Mouse (Mus musculus): ENCODE data around the gene Sbk3. TPM values are rescaled to one million over a fixed set of nuclear protein-coding genes. Genes with fewer than 3 reads are reported as not detected.

The Sbk3 gene
- polyA plus RNA-seq, 1 experiment: not detected

DNA sequence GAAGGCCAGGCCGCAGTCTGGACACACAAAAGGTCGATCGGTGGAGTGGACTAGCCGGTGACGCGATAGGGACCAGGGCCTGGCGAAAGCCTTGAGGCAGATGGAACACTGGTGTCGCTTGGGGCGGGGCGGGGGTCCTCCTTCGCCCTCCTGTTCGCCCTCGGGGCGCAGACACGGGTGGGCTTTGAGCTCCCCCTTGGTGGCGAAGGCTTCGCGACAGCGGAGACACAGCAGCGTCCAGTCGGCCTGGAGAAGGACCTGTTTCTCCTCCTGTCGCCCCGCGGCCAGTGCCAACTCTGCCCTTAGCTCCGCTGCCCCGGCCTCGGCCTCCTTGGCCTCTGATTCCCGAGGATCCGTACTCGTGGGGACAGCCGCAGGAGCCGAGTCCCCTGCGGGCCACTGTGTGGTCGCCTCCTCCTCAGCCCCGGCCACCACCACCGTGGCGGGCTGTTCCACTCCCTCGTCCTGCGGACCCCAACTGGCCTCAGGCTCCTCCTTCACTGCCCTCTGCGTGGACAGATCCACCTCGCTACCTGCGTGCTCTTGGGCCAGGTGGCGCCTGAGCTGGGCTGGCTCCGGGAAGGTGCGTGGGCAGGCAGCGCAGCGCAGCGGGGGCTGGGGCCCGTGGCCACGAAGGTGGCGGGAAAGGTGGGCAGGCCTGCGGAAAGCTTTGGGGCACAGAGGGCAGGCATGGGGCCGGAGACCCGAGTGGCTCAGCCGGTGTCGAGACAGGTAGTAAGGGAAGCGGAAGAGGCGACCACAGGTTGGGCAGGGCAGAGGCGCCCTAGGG is 23.2 kb upstream of the Sbk3 start:
- Histone ChIP-seq H3K4me3 (ENCODE audit: insufficient read depth, low read length) (no peak overlapping the region), H3K4me1 (ENCODE audit: control insufficient read depth, insufficient read depth, low read length) (no peaks in the 10 kb centered on the region), H3K27ac (ENCODE audit: insufficient read depth, low read length) (no peak overlapping the region)
- TF ChIP-seq POLR2A (IDR thresholded peaks at IDR 0.05; ENCODE audit: low read depth, low read length) (no peak), CTCF (IDR thresholded peaks at IDR 0.05; ENCODE audit: borderline replicate concordance, insufficient read depth, low read length) (no peak)

DNA sequence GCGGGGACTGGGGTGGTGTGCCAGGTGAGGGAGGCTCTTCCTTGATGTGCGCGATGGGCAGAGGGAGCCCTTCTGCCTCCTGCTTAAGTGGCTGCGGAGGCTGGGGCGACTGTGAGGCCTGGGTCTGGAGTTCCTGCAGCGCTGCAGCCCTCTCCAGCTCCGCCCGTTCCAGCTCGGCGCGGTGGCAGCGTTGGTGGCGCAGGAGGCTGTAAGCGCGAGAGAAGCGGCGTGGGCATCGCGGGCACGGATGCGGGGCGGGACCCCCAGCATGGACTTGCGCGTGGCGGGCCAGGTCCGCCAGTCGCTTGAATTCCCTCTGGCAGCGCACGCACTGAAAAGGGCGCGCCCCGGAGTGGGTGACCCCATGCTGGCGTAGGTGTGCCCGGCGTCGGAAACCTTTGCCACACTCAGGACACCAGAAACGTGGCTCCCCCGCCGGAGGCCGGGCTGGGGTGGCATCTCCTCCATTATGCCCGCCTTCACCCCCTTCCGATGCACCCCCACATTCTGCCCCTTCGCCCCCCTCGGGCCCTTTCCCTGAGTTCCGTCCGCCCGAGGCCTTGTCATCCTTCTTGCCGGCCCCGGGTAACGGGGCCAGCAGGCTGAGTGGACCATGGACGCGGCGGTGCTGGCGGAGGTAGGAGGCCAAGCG is 22.5 kb upstream of the Sbk3 start:
- H3K4me3 ChIP-seq (ENCODE audit: insufficient read depth, low read length): no peak overlapping the region

DNA sequence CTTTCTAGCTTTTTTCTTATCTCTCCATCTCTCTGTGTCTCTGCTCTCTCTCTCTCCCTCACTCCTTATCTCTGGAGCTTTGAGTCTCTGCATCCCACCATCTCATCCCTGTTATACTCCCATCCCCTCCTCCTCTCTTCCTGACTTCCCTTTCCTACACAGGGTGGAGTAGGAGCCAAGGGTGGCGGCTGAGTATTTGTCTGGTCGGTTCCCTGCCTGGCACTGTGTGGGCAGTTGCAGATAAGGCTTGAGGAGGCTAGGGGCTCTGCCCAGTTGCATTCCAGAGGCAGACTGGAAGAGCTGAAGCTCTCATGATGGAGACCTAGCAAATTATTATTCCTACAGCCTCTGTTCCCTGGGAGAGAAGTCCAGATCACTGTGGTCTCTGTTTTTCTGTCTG is 17.3 kb upstream of the Sbk3 start:
- H3K4me1 ChIP-seq (ENCODE audit: control insufficient read depth, insufficient read depth, low read length): no peaks in the 10 kb centered on the region
- no peak for TF ChIP-seq CTCF (IDR thresholded peaks at IDR 0.05; ENCODE audit: borderline replicate concordance, insufficient read depth, low read length)
- TF ChIP-seq POLR2A (IDR thresholded peaks at IDR 0.05; ENCODE audit: low read depth, low read length): no peak
- no peak overlapping the region for H3K4me3 ChIP-seq (ENCODE audit: insufficient read depth, low read length)
- H3K27ac ChIP-seq (ENCODE audit: insufficient read depth, low read length): no peak overlapping the region

More for the DNA sequence above, 22.5 kb upstream of the Sbk3 start:
- H3K4me1 ChIP-seq (ENCODE audit: control insufficient read depth, insufficient read depth, low read length): no peaks in the 10 kb centered on the region
- no peak overlapping the region for H3K27ac ChIP-seq (ENCODE audit: insufficient read depth, low read length)
- no peak for TF ChIP-seq CTCF (IDR thresholded peaks at IDR 0.05; ENCODE audit: borderline replicate concordance, insufficient read depth, low read length)
- TF ChIP-seq POLR2A (IDR thresholded peaks at IDR 0.05; ENCODE audit: low read depth, low read length): no peak

DNA sequence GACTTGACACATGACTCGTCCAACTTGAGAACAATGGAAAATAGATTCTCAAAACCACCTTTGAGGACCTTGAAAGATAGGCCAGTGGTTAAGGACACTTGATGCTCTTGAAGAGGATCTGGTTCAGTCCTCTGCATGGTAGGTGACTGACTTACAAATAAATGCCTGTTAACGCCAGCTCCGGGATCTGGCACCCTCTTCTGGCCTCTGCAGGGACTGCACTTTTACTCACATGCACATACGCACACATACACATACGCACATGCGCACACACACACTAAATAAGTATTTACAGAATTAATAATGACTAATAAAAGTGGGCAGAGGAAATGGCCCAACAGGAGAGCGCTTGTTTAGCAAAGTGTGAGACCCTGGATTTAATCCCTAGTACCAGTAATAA is 5.9 kb upstream of the Sbk3 start:
- Histone ChIP-seq H3K4me1 (ENCODE audit: control insufficient read depth, insufficient read depth, low read length) (no peaks in the 10 kb centered on the region), H3K27ac (ENCODE audit: insufficient read depth, low read length) (no peak overlapping the region), H3K4me3 (ENCODE audit: insufficient read depth, low read length) (no peak overlapping the region)
- TF ChIP-seq CTCF (IDR thresholded peaks at IDR 0.05; ENCODE audit: borderline replicate concordance, insufficient read depth, low read length): no peak
- TF ChIP-seq POLR2A (IDR thresholded peaks at IDR 0.05; ENCODE audit: low read depth, low read length): no peak

DNA sequence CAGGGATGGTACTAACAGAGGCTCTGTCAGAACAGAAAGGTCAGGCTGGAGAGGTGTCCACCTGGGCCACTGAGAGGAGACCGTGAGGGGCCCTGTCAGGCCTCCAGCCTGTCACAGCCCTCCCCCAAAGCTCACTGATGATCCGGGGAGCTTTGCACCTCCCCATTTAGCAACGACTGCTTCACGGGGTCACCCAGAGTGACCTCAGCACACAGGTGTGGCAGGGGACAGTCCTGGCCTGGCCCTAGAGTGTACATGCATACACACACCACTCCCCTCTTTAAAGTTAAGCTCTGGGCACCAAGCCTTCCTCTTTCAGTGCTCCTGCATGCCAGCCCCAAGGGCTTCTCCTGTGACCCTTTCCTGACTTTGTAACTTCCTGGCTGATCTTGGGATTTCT is 4.5 kb upstream of the Sbk3 start:
- TF ChIP-seq POLR2A (IDR thresholded peaks at IDR 0.05; ENCODE audit: low read depth, low read length): no peak
- TF ChIP-seq CTCF (IDR thresholded peaks at IDR 0.05; ENCODE audit: borderline replicate concordance, insufficient read depth, low read length): no peak
- Histone ChIP-seq H3K27ac (ENCODE audit: insufficient read depth, low read length) (no peak overlapping the region), H3K4me1 (ENCODE audit: control insufficient read depth, insufficient read depth, low read length) (no peaks in the 10 kb centered on the region)

DNA sequence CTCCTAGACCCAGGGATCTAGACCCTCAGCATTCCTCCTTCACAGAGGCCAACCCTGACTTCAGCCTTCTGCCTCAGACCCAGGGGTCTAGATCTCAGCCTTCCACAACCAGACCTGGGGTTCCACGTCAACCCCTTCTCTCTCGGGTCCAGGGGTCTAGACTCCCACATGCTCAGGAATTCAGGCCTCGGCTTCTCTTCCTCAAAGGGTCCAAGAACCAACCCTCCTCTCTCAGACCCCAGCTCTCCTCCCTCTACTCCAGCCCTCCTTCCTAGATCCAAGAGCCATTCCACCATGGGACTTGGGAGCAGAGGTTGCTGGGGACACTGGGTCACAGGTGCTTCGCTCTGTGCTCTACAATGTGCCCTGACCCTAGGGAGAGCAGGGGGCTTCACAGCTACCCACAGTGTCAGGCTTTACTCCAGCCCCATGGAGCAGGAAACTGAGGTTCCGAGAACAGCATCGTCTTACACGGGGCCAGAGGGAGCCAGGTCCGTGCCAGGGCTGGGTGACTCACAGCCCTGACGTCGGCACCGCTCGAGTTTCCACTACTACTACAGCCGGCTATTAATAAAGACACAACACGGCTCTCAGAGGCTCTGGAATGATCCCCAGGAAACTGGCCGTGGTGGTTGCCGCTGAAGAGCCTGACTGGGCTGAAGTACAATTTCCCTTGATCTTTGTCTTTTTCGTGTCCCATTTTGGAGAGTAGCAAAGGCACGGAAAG is 1.5 kb upstream of the Sbk3 start:
- no peaks in the 10 kb centered on the region for H3K4me1 ChIP-seq (ENCODE audit: control insufficient read depth, insufficient read depth, low read length)
- H3K4me3 ChIP-seq (ENCODE audit: insufficient read depth, low read length): no peak overlapping the region
- H3K27ac ChIP-seq (ENCODE audit: insufficient read depth, low read length): no peak overlapping the region

More for the DNA sequence above, 4.5 kb upstream of the Sbk3 start:
- H3K4me3 ChIP-seq (ENCODE audit: insufficient read depth, low read length): no peak overlapping the region

DNA sequence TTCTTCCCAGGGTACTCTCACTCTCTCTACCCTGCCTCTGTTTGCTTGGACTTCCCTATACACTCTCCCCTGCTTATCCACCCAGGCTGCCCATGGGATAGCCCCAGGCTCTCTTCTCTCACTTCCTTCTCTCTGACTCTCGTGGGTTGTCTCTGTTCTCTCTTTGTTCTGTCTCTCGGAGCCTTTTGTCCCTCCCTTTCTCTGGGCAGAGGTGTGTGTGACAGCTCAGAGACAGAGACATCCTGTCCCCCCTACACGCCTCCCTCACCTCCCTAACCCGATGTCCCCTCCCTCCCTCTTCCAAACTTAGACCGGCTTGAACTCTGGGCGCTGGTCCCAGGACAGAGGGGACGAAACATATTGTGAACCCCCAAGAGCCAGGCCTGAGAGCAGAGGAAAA is 742 bp upstream of the Sbk3 start:
- H3K27ac ChIP-seq (ENCODE audit: insufficient read depth, low read length): no peak overlapping the region
- TF ChIP-seq CTCF (IDR thresholded peaks at IDR 0.05; ENCODE audit: borderline replicate concordance, insufficient read depth, low read length) (no peak), POLR2A (IDR thresholded peaks at IDR 0.05; ENCODE audit: low read depth, low read length) (no peak)
- H3K4me3 ChIP-seq (ENCODE audit: insufficient read depth, low read length): no peak overlapping the region
- no peaks in the 10 kb centered on the region for H3K4me1 ChIP-seq (ENCODE audit: control insufficient read depth, insufficient read depth, low read length)

More for the DNA sequence above, 1.5 kb upstream of the Sbk3 start:
- no peak for TF ChIP-seq POLR2A (IDR thresholded peaks at IDR 0.05; ENCODE audit: low read depth, low read length)
- no peak for TF ChIP-seq CTCF (IDR thresholded peaks at IDR 0.05; ENCODE audit: borderline replicate concordance, insufficient read depth, low read length)

DNA sequence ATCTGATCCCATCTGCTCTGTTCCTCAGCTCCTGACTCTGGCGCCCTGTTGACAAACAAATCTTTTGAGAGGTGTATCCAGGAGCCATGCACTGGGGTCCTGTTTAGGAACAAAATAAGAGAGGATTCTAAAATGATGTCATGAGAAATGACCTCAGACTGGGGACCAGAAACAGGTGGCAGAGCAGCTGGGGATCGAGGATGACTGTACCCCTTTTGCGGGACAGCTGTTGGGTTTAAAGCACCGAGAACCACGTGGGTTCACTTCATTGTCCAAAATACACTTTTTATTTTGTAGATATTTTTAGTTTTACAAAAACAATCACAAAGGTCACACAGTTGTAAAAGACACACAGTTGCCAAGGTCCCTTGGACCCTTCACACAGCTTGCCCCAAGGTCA is 6.0 kb downstream of the Sbk3 start:
- Histone ChIP-seq H3K4me1 (ENCODE audit: control insufficient read depth, insufficient read depth, low read length) (peaks cover 2% of the 10 kb centered on the region), H3K27ac (ENCODE audit: insufficient read depth, low read length) (no peak overlapping the region), H3K4me3 (ENCODE audit: insufficient read depth, low read length) (no peak overlapping the region)
- no peak for TF ChIP-seq POLR2A (IDR thresholded peaks at IDR 0.05; ENCODE audit: low read depth, low read length)
- TF ChIP-seq CTCF (IDR thresholded peaks at IDR 0.05; ENCODE audit: borderline replicate concordance, insufficient read depth, low read length): no peak

DNA sequence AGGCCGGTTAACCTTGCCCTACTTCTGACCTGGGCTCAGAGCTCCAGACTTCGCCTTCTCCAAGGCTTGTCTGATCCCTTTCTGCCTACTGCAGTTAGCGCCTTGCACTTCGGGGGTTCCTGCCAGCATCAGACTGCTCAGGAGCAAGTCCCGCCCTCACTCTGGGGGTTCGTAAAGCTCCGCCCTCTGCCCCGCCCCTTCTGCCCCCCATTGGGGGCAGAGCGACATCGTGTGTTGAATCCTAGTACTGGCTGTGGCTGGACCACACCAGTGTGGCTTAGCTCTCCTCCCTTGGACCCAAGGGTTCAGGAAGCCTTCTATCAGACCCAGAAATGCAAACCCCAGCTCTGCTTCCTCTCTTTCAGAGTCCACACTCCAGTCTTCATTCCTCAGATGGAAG is 6.7 kb downstream of the Sbk3 start, which contains the start of gene Sbk2:
Sbk2 (minus strand) TSS at position 135 of the 400 bp plus-strand sequence.
- no peak within 1 kb of the TSS for H3K4me3 ChIP-seq (ENCODE audit: insufficient read depth, low read length)
- TF ChIP-seq CTCF (IDR thresholded peaks at IDR 0.05; ENCODE audit: borderline replicate concordance, insufficient read depth, low read length): peak; percentile 47; the same call in 1 of the 2 replicates
- TF ChIP-seq POLR2A (IDR thresholded peaks at IDR 0.05; ENCODE audit: low read depth, low read length): no peak
- H3K4me1 ChIP-seq (ENCODE audit: control insufficient read depth, insufficient read depth, low read length): peaks cover 2% of the 10 kb centered on the region
- H3K27ac ChIP-seq (ENCODE audit: insufficient read depth, low read length): no peak within 1 kb of the TSS
